Mouse (Mus musculus) midbrain, embryonic 11.5 days (tissue): ENCODE data around the gene Tgfb3. TPM values are rescaled to one million over a fixed set of nuclear protein-coding genes. Genes with fewer than 3 reads are reported as not detected.

ENCODE experiments used
- ATAC-seq: fragments of 200-750 bp; cut with Nextera tagmentation; 2 replicates; pipeline ENCODE4 v1.8.0; 2017; ENCODE audit warnings: moderate TSS enrichment, moderate library complexity; ENCODE audit not compliant: low FRiP score
- DNase-seq: peaks from one replicate; pipeline ENCODE4 v3.0.0; 2015; ENCODE audit warnings: low spot score; ENCODE audit errors: missing footprints
- H3K27ac ChIP-seq: fragments of 300-500 bp; sonication (generic); 2 replicates; pipeline ENCODE4 v1.5.1; 2014; ENCODE audit warnings: low read depth, low read length
- H3K27me3 ChIP-seq: fragments of 300-500 bp; sonication (generic); 2 replicates; pipeline ENCODE4 v1.6.1; 2014; ENCODE audit warnings: mild to moderate bottlenecking, low read length, moderate library complexity, mixed read lengths; ENCODE audit not compliant: control insufficient read depth, insufficient read depth
- H3K36me3 ChIP-seq: fragments of 300-500 bp; sonication (generic); 2 replicates; pipeline ENCODE4 v1.6.1; 2014; ENCODE audit warnings: mild to moderate bottlenecking, low read length, moderate library complexity, mixed read lengths; ENCODE audit not compliant: control insufficient read depth, insufficient read depth
- H3K4me1 ChIP-seq: fragments of 300-500 bp; sonication (generic); 2 replicates; pipeline ENCODE4 v1.6.1; 2014; ENCODE audit warnings: low read length; ENCODE audit not compliant: control insufficient read depth, insufficient read depth
- H3K4me2 ChIP-seq: fragments of 300-500 bp; sonication (generic); 2 replicates; pipeline ENCODE4 v1.6.1; 2014; ENCODE audit warnings: mild to moderate bottlenecking, moderate library complexity
- H3K4me3 ChIP-seq: fragments of 300-500 bp; sonication (generic); 2 replicates; pipeline ENCODE4 v1.5.1; 2014; ENCODE audit warnings: low read depth, low read length
- H3K9ac ChIP-seq: fragments of 300-500 bp; sonication (generic); 2 replicates; pipeline ENCODE4 v1.6.1; 2014; ENCODE audit warnings: low read length
- H3K9me3 ChIP-seq: fragments of 300-500 bp; sonication (generic); 2 replicates; pipeline ENCODE4 v1.6.1; 2016; ENCODE audit warnings: low read length; ENCODE audit not compliant: control insufficient read depth
- WGBS: fragments of 180-500 bp; shearing (Covaris S2); extraction: QIAGEN DNeasy Blood & Tissue Kit; methylation state at CpG from one replicate; pipeline ENCODE4 v1.1.7; 2014; 5-methylcytosine and 5-hydroxymethylcytosine counted together
- polyA plus RNA-seq: library from polyadenylated mRNA; unstranded; fragments of >200 nt; fragmentation: Nextera tagmentation; extraction: Ambion mirVana; gene quantifications from 2 replicates; pipeline ENCODE4 v1.2.1, GENCODE M21; 2014

The Tgfb3 gene
- 3.5 and 4.6 TPM in 2 replicates for polyA plus RNA-seq

DNA sequence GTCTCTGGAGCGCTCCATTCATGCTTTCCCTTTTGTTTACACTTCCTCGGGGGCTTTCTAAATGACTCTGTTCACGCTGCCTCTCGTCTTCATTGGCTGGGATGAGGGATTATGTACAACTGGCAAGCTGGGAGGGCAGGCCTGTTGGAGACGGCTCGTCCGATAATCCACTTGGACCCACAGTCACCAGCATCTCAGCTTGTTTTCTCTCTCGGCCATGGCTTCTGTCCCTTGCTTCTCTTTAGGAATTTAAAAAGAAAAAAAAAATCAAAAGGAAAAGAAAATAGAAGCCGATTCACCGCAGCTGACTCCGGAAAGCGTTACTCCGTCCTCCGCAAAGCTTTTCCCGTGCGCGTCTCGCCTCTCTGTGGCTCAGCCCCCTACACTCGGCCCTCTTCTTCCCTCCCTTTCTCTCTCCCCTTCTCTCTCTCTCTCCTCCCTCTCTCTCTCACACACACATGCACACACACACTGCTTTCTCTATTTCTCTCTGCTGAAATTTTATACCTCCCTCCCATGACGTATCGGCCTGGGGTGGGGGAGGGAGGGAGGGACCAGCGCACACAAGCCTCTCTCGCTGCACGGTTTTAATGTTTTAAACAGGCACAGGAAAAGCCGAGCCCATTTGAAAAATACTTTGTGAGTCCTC, at the start of gene Tgfb3:
Tgfb3 (minus strand) TSS at position 489 of the 649 bp plus-strand sequence.
- Histone ChIP-seq H3K27me3 (peaks cover 2% of the 10 kb centered on the region; the same call in 1 of the 2 replicates), H3K4me2 (peak within 1 kb of the TSS; percentile 88), H3K9me3 (no peaks in the 10 kb centered on the region), H3K4me3 (peak within 1 kb of the TSS; percentile 47), H3K9ac (peak within 1 kb of the TSS; percentile 67), H3K36me3 (no peaks in the 10 kb centered on the region), H3K27ac (peak within 1 kb of the TSS; percentile 54), H3K4me1 (peaks cover 16% of the 10 kb centered on the region)
- ATAC-seq, result peak; percentile 63
- WGBS, result under 1% methylated on average over 25 of the region's 25 CpGs
- DNase-seq, result no peak

DNA sequence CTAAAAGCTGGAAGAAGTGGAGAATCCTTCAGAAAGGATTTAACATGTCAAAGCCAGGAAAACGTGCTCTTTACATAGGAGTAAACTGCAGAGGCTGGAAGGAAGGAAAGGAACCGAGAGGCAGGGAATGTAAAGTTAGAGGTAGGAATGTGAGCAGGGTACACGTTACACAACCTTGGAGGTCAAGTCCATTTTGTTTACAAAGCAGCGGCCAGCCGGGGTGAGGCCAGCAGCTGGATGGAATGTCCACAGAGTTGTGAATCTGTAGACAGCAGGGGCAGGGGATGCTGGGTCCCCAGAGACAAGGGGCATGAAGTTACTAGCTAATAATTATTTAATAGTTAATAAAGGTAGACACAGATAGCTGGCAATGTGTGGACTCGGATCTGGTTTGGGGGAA, 49.3 kb upstream of the Tgfb3 start:
- Histone ChIP-seq H3K4me3 (no peak overlapping the region), H3K9me3 (no peaks in the 10 kb centered on the region), H3K27ac (no peak overlapping the region), H3K4me2 (no peak overlapping the region), H3K4me1 (no peaks in the 10 kb centered on the region), H3K9ac (no peak overlapping the region), H3K27me3 (no peaks in the 10 kb centered on the region), H3K36me3 (no peaks in the 10 kb centered on the region)
- 77% methylated on average over 6 of the region's 6 CpGs for WGBS
- ATAC-seq, result no peak
- no peak for DNase-seq

DNA sequence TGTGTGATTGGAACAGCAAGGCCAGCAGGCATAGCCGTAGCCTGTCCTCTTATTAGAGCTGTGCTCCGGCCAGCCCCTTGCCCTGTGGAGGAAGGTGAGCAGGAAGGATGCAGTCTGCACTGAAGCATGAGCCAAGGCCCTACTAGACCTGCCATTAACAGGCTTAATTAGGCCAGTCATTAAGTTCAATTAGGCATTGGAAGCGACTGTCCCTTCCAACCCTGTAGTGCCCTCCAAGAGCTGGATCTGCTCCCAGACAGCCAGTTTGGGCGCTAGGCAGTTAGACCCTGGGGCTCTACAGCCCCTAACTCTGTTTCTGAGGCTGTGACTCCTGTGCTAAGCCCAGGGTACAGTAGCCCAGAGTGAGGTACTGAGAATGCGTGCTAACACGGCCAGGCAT, 45.2 kb upstream of the Tgfb3 start:
- Histone ChIP-seq H3K9me3 (no peaks in the 10 kb centered on the region), H3K9ac (no peak overlapping the region), H3K4me3 (no peak overlapping the region), H3K4me2 (no peak overlapping the region), H3K27ac (no peak overlapping the region), H3K36me3 (no peaks in the 10 kb centered on the region), H3K4me1 (no peaks in the 10 kb centered on the region), H3K27me3 (no peaks in the 10 kb centered on the region)
- DNase-seq, result no peak
- WGBS, result 85% methylated on average over 6 of the region's 6 CpGs
- no peak for ATAC-seq

- Histone ChIP-seq H3K9ac (no peak overlapping the region), H3K36me3 (no peaks in the 10 kb centered on the region), H3K9me3 (no peaks in the 10 kb centered on the region), H3K4me1 (no peaks in the 10 kb centered on the region), H3K4me3 (no peak overlapping the region), H3K27me3 (no peaks in the 10 kb centered on the region), H3K4me2 (no peak overlapping the region), H3K27ac (no peak overlapping the region)
- no peak for DNase-seq
- 91% methylated on average over 15 of the region's 15 CpGs for WGBS
- no peak for ATAC-seq
Observed at GRCm38 (mm10) chr12:86116295-86116835, 37.5 kb upstream of the Tgfb3 start.

GRCm38 (mm10) chr12:86110637-86111036, 31.8 kb upstream of the Tgfb3 start:
- no peaks in the 10 kb centered on the region for H3K27me3 ChIP-seq
- H3K9ac ChIP-seq, result no peak overlapping the region
- ATAC-seq (no peak), DNase-seq (peak; percentile 90)
- H3K27ac ChIP-seq, result no peak overlapping the region
- no peaks in the 10 kb centered on the region for H3K36me3 ChIP-seq
- no peaks in the 10 kb centered on the region for H3K9me3 ChIP-seq
- no peak overlapping the region for H3K4me2 ChIP-seq
- H3K4me3 ChIP-seq, result no peak overlapping the region
- 95% methylated on average over 2 of the region's 2 CpGs for WGBS
- H3K4me1 ChIP-seq, result no peaks in the 10 kb centered on the region

GRCm38 (mm10) chr12:86109531-86109930, 30.7 kb upstream of the Tgfb3 start:
- Histone ChIP-seq H3K4me3 (no peak overlapping the region), H3K27me3 (no peaks in the 10 kb centered on the region), H3K27ac (no peak overlapping the region), H3K4me2 (no peak overlapping the region), H3K9me3 (no peaks in the 10 kb centered on the region), H3K9ac (no peak overlapping the region), H3K36me3 (no peaks in the 10 kb centered on the region), H3K4me1 (no peaks in the 10 kb centered on the region)
- DNase-seq (peak; percentile 75), ATAC-seq (no peak)
- WGBS, result 78% methylated on average over 4 of the region's 4 CpGs

- WGBS, result 84% methylated on average over 7 of the region's 7 CpGs
- Histone ChIP-seq H3K9me3 (no peaks in the 10 kb centered on the region), H3K9ac (no peak overlapping the region), H3K36me3 (no peaks in the 10 kb centered on the region), H3K27ac (no peak overlapping the region), H3K4me1 (peaks cover 12% of the 10 kb centered on the region), H3K4me2 (no peak overlapping the region), H3K4me3 (no peak overlapping the region), H3K27me3 (no peaks in the 10 kb centered on the region)
- ATAC-seq (no peak), DNase-seq (peak; percentile 12)
Observed at GRCm38 (mm10) chr12:86107645-86108044, 28.8 kb upstream of the Tgfb3 start.

DNA sequence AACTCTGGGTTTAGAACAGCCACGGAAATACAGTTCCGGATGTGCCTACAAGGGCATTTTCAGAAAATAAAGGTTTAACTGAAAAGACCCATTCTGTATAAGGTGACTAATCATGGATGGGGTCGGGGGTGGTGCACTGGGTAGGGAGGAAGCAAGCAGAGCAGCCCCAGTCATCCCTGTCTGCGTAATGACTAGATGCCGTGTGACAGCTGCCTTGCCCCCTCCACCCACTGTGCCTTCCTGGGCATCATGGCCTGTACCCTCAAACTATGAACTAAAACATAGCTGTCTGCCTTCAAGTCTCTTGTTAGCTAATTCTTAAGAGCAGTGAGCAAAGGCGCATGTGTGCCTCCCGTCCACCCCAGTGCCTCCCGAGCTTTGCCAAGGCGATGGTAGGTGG, 27.2 kb upstream of the Tgfb3 start:
- H3K27ac ChIP-seq, result no peak overlapping the region
- H3K9me3 ChIP-seq, result no peaks in the 10 kb centered on the region
- H3K27me3 ChIP-seq, result no peaks in the 10 kb centered on the region
- H3K4me3 ChIP-seq, result no peak overlapping the region
- ATAC-seq (no peak), DNase-seq (peak; percentile 47)
- WGBS, result 95% methylated on average over 9 of the region's 9 CpGs
- no peaks in the 10 kb centered on the region for H3K36me3 ChIP-seq
- H3K4me1 ChIP-seq, result peaks cover 15% of the 10 kb centered on the region
- no peak overlapping the region for H3K9ac ChIP-seq
- H3K4me2 ChIP-seq, result no peak overlapping the region

DNA sequence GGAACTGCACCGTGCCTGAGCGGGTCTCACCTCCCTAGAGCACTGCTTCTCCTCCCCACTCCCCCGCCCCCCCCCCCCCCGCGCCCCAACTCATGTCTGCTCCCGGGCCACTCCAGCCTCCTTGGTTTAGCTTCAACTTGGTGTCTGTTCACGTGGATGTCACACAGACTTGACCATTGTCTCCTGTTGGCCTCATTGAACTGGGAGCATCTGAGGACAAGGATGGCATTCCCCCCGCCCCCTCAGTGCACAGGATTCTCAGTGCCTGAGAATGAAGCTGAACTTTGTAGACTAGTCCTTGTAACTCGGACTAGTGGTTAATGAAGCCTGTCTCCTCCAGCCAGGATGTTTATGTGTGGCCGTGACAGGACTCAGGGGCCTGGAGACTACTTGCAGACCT, 26.7 kb upstream of the Tgfb3 start:
- H3K9ac ChIP-seq, result no peak overlapping the region
- H3K27me3 ChIP-seq, result no peaks in the 10 kb centered on the region
- ATAC-seq (no peak), DNase-seq (peak; percentile 45)
- H3K4me3 ChIP-seq, result no peak overlapping the region
- no peaks in the 10 kb centered on the region for H3K36me3 ChIP-seq
- H3K4me2 ChIP-seq, result no peak overlapping the region
- WGBS, result 77% methylated on average over 8 of the region's 10 CpGs
- peaks cover 15% of the 10 kb centered on the region for H3K4me1 ChIP-seq
- H3K27ac ChIP-seq, result no peak overlapping the region
- no peaks in the 10 kb centered on the region for H3K9me3 ChIP-seq
